Mouse (Mus musculus): Measurements from ENCODE around the gene Amh.

Amh gene

DNA sequence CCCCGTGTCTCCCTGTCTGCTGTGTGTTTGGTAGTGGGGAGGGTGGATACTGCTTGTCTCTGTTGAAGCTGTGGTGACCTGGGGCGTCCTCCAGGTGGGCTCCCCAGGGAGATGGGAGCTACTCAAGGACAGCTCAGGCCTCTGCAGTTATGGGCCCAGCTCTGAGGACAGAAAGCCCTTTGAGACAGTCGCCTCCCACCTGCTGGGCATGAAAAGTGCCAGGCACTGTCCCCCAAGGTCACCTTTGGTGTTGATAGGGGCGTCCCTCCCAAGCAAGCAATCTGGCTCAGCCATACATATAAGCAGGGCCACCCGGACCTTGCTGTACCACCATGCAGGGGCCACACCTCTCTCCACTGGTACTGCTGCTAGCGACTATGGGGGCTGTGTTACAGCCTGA is at the start of gene Amh:
Amh (plus strand) TSS at position 328 of the 400 bp plus-strand sequence.
- in situ Hi-C loops (cut with MboI, MseI), result no loop called here

DNA sequence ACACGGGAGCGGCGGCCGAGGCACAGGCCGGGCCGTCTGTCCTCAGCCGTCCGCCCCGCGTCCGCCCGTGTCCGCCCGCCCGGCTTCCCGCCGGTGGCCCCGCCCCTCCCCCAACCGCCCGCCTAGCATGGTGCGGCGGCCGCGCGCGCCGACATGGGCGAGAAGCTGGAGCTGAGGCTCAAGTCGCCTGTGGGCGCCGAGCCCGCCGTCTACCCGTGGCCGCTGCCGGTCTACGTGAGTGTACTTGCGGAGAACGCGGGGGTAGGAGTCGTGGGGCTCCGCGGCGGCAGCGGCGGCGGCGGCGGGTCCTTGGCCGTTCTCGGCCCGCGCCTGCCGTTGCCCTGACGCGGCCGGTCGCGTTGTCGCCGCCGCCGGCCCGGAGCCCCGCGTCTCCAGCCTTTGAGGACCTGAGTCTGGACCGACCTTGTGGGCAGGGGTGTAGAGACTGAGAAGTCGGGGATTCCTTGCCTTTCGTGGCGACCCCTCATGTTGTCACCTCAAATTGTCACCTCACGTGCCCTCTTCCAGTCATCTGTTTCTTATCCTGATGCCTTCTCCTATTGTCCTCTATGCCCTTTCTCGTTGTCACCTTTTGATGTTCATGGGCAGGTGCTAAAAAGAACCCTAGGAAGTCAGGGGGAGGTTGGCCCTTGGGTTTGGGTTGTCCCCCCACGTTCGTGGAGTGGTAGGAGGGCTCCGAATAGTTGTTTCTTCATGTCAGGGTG is 49.6 kb upstream of the Amh start:
- in situ Hi-C loops (cut with MboI, MseI), result no loop called here

DNA sequence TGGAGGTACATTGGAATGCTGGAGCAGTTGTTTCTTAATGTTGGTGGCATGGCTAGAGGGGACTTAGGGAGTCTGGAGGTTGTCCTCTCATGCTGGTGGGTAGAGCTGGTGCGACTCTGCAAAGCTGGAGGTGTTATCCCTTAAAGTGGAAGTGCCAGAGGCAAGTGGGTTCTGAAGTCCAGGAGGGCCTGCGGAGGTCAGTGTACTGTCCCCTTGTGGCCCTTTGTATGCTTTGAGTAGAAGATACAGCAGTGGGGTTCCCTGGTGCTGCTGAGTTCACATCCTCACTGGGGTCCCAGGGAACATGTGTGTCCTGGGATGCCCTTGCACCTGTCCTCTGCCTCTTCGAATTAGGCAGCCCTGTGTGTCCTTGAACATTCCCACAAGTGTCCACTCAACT is 48.9 kb upstream of the Amh start:
- in situ Hi-C loops (cut with MboI, MseI), result no loop called here

DNA sequence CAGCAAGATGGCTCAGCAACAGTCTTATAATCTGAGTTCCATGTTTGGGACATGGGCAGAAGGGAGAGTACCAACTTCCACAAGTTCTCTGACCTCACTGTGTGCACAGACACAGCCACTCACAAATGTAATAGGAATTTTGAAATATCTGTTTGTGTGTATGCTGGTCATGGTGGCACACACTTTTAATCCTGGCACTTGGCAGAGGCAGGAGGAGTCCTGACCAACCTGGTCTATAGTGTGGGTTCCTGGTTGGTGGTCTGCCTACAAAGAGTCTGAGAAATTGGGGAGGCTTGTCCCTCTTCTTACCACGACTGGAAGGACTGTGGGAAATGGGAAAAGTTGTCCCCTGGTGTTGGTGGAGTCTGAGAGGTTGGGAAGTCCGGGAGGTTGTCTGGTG is 48.5 kb upstream of the Amh start:
- in situ Hi-C loops (cut with MboI, MseI), result no loop called here

DNA sequence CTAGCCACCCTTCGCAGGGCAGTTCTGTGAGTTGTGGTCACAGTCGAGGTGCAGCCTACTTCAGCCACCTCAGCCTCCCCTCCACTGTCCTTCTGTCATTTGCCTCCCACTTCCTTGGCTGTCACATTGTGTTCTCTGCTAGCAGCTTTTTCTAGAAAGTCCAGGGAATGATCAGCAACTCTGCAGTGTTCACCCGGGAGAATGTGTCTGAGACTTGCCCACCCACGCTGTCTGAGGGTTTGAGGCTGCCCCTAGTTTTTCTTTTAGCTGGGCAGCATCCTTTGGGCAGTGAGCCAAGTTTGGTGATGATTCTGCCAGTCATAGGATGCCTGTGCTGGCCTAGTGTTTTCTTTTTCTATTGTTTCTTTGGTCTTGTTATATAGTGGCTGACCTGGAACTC is 48.1 kb upstream of the Amh start:
- in situ Hi-C loops (cut with MboI, MseI), result no loop called here

DNA sequence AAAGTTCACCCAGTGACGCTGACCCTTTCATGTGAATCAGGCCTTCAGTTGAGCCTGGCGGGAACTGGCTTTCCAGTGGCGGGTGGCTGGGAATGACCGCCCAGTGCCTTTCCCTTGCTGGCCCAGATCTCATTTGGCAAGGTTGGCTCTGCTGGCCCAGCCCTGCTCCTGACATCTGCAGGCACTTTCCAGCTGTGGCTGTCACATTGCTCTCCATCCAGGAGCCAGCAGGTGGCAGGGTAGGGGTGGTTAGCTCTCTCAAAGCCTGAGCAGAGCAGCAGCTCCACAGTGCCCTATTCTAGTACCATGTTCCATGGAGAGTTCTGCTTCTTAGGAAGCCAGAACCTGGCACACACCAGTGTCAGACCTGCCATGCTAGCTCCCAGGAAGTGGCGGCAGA is 47.3 kb upstream of the Amh start:
- in situ Hi-C loops (cut with MboI, MseI), result no loop called here

DNA sequence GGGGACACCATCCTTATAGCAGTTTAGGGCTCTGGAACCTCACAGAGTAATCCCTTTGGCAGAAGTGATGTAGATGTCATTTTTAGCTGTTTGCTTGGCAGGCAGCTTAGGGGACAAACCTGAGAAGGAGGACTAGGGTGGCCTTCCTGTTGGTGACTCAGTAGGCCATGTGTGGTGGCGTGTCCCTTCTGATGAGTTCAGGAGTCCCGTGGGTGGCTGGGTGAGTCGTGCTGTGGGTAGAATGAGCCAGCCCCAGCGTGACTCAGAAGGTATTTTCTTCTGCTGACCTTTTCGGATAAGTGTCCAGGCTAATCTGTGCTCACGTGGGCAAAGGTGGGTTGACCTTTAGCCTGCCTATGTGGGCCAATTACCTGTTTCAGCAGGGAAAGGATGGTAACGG is 46.4 kb upstream of the Amh start:
- in situ Hi-C loops (cut with MboI, MseI), result no loop called here

DNA sequence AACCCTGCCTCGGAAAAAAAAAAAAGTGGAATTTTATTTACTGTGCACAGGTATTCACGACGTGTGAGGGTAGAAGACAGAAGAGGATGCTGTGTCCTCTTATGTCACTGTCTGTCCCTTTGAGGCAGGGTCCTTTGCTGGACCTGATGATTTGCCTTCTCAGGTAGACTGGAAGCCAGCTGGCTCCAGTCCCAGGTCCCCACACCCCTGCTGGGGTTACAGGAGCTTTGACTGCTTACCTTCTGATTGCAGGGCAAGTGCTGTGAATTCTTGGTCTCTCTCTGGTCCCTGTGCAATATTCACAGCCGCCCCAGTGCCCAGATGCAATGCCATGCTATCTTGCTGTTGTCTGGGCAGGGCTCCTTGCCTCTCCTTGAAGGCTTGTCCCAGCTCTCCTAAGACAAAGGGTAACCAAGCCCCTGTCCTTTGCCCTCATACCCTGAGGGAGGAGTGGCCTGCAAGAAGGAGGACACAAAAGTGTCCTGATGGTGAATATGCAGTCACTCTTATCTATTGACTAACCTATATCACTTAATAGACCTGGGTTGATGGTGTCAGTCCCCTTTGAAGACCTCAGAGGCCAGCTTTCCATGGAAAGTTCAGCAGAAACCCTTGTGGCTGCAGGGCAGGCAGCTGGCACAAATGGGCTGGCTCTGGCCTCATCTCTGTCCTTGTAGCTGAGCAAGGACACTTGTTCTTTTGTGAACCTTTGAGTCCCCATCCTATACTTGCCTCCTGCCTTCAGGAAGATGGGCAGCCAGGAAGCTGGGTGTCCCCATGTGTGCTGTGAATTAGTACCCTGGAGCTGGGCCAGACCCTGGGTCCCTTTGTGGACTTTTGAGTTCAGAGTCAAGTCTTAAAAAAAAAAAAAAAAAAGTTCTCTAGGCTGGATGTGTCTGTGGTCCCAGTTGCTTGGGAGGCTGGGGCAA is 44.2 kb upstream of the Amh start:
- in situ Hi-C loops (cut with MboI, MseI), result no loop called here

DNA sequence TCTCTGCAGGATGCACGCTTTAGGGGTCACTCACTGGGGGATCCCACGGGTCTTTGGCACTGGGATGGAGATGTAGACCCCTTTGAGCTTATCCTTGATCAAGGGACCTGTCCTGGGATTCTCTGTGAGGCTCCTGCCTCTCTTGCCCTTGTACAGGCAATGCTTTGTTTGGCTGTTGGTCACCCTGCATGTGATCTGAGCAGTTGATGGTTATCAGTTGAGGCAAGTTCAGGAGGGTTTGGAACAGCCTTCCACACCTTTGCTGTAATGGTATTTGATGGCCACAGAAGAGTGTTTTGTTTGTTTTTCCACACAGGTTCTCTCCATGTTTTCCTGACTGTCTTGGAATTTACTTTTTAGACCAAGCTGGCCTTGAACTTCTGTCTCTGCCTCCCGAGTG is 43.2 kb upstream of the Amh start:
- in situ Hi-C loops (cut with MboI, MseI), result no loop called here

DNA sequence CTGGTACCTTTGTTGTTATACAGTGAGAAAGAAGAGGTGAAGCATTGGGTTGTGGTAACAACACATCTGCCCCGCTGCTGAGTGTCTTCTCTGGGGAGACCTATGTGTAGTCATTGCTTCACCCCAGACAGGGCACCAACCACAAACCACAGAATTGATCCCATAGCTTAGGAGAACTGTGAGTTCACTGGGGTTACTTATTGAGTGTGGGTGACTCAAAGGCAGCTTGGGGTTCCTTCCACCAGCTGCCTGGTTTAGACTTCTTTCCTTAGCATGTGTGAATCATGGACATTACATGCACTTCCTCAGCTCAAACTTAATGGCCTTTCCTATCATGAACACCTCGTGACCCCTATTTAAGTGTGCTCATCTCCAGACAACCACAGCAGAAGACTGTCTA is 41.5 kb upstream of the Amh start:
- in situ Hi-C loops (cut with MboI, MseI), result no loop called here

DNA sequence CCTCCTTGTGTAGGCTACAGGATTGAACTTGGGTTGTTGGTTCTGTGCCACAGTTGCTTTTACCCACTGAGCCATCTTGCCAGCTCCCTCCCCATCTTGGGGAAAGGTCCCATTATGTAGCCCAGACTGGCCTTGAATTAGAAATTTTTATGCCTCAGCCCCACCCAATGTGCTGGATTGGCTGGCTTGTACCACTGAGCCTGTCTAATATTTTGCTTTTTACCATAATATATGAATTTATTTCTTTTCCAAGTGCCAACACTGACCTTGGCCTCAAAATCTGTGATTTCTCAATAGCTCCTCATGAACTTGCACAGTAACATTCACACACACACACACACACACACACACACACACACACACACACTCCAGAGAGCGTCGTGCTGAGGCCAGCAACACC is 39.3 kb upstream of the Amh start:
- in situ Hi-C loops (cut with MboI, MseI), result no loop called here

DNA sequence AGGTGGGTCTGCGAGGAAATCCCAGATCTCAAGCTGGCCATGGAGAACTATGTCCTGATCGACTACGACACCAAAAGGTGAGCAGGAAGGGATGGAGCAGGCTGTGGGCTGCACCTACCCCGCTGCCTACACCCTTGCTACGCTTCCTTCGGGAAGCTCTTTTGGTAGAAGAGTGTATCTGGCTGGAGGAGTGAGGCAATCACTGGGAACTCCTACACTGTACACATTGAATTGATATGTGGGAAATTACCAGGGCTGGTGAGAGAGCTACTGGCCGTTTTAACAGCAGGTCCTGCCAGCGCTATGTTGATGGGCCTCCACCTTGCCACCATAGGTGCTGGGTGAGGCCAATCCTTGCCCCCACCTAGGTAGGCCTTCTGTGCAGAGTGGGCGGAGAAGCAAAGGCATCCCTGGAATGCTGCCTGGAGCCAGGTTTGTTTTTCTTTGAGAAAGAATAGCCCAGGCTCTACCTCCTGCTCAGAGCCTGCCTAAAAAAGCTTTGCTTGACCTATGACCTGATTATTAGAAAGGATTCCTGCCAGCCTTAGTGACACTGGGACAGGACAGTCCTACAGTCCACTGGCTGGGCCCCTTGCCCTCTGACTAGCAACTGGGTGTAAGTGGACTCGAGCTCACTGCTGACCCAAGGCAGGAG is 38.8 kb upstream of the Amh start:
- in situ Hi-C loops (cut with MboI, MseI), result no loop called here

DNA sequence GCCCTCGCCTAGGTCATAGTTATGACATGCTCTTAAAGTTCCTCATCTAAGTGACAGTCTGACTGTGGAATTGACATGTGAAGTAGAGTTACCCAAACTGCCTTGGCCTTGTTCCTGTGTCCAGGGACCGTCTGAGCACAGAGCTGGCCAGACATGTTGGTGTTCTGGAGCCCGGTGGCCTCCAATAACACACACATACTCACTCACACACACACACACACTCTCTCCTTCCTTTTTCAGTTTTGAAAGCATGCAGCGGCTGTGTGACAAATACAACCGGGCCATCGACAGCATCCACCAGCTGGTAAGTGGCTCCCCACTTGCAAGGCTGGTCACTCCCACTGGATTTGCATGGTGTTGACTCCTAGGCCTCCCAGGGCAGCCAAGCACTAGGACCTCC is 36.7 kb upstream of the Amh start:
- in situ Hi-C loops (cut with MboI, MseI), result no loop called here

DNA sequence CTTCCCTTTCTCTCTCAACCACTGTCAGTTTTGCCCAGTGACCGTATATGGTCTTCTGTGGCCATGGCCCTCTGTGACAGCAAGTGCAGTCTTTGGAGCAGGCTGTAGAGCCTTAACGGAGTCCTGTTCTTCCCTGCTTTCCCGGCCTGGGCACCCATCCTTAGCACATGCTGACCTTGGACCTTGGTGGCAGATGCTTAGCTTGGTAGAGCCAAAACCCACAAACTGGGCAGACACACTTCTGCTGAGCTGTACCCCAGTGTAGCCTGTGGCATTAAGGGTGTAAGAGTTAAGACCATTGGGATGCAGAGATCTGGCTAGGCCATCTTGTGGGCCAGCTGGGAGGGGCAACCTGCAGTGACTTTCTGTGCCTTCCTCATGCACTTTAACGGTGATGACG is 31.2 kb upstream of the Amh start:
- in situ Hi-C loops (cut with MboI, MseI), result no loop called here

DNA sequence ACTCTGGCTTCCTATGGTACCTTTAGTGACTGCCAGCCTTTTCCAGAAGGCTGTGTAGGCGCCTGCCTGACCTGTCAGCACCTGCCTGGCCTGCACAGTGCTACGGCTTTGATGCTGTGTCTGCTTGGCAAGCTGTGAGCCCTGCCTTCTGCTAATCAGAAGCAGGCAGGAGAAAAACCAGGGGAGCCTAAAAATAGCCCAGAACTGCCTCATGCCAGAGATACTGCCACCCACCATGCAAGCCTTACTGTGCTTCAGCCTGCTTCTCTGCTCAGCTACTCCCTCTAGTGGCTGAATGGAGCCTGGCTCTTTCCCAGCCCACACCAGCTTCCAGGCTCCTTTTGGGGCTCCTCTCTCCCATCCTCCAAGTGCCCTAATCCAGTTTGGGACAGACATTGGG is 30.5 kb upstream of the Amh start:
- in situ Hi-C loops (cut with MboI, MseI), result no loop called here

DNA sequence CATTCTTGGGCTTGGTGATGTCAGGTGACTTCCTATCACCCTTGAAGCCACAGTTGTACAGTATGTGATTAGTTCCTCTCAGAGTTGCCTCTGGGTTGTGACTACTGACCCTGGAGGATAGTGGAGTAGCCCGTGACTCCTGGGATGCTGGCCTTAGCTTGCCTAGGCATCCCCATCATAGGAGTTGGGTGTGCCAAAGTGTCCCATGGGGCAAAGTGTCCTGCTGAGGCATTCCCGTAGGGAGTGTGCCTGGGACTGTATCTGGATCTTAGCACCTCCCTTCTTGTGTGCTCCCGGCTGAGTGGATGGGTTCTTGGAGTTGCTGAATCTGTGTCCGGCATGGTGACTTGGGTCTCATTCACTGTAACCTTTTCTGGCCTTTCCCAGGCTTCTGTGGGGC is 30.1 kb upstream of the Amh start:
- in situ Hi-C loops (cut with MboI, MseI), result no loop called here

DNA sequence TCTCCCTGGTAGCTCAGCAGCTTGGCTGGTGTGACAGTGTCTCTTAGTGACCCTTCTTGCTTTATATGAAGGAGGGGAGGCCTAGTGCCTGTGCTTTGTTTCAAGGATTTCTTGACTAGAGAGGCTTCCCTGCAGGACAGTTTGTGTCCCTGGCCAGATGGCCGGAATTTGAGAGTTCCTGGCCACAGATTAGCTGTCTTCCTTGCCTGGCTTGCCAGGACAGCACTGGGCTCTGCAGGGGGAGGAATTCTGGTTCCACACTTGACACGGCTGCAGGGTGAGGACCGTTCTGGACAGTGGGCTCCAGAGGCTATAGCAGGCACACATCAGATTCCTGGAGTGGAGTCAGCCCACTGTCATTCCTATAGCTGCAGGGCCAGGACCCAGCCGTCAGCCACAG is 29.3 kb upstream of the Amh start:
- in situ Hi-C loops (cut with MboI, MseI), result no loop called here

DNA sequence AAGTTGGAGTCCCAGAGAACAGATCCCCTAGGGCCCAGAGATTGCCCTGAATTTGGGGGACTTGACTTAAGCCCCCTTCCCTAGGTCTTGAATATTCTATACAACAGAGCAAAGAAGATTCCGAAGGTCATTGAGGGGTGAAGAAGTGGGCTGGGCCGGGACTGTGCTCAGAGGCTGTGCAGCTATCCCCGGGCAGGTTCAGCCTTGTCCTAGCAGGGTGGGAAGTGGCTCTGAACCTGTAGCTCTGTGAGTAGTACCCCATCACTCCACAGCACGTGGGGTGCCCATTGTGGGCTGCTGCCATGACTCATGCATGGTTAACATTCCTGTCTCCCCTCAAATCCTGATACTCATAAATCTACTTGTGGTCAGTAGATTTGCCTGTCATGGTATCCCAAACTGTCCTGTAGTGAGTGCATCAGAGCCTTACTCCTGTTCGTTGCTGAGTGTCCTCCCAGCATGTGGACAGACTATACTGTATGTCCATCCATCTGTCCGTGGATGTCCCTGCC is 28.6 kb upstream of the Amh start:
- in situ Hi-C loops (cut with MboI, MseI), result no loop called here

DNA sequence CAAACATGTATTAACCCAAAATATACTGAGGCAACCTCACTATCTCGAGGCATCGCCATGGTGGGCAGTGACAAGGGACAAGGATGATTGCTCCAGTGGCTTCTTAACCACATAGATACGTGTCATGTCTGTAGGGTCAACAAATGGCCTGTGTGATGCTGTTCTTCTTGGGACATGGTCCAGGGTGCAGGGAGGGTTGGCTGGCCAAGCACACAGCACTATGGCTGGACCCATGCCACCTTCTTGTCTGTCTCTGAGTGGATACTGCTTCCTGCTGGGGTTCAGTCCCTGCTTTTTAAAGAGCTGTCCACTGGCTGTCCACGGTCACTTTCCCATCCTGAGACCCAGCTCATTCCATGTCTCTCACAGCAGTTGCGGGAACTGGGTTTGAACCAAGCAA is 27.9 kb upstream of the Amh start:
- in situ Hi-C loops (cut with MboI, MseI), result no loop called here

DNA sequence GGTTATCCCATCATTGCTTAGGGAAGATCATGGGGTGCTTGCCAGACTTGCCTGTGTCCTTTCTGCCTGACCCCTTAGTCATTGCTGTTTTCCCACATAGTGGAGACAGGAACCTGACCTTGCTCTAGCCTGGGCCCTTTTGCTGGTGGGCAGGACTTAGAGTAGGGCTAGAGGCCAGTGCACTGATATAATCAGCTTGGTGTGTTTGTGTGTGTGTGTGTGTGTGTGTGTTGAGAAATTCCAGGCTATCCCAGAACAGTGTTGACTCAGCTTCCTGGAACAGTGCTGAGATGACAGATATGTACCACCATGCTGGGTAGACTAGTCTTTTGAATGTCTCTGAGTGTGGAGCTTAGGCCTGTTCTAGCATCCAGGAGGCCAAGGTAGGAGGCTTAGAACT is 25.5 kb upstream of the Amh start:
- in situ Hi-C loops (cut with MboI, MseI), result no loop called here

DNA sequence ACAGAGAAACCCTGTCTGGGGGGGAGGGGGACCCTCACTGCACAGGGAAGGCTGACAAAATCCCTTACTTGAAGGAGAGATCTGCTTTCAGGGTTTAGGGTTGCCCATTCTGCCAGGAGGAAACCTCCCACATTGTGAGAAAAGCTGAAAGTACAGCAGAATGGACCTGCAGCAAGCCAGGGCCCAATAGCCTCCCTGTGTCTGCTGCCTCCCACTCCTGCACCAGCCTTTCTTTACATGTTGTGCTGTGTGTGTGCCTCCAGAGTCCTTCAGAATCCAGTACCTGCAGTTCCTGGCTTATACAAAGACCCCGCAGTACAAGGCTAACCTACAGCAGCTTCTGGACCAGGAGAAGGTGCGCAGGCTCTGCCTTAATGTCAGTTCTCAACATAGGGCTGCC is 20.7 kb upstream of the Amh start:
- in situ Hi-C loops (cut with MboI, MseI), result loop anchor here (5.0 kb wide), 1 partner anchor 67 kb away; no protein-coding TSS in a partner anchor

DNA sequence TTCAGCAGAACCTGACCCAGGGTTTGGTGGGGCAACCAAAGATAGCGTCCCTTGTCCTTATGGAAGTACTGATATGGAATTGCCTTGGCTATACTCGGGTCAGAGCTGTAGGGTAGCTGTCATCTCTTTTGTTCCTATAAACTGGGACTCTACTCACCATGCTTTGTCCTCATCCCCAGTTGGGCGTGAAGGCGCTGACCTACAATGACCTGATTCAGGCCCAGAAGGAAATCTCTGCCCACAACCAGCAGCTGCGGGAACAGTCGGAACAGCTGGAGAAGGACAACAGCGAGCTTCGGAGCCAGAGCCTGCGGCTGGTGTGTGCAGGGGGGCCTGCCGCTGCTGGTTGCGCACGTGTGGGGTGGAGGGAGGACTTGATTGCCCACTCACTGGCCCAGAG is 20.2 kb upstream of the Amh start:
- in situ Hi-C loops (cut with MboI, MseI), result loop anchor here (5.0 kb wide), 1 partner anchor 68 kb away; no protein-coding TSS in a partner anchor

Measured in T-helper 1 cell (primary cell).